Mouse (Mus musculus): ENCODE results near the gene Adh7.

Adh7 gene

GRCm38 (mm10) chr3:138217631-138218264, at the start of gene Adh7:
Gene Adh7, plus strand, starts transcription at chr3:138217760.
- DNase-seq (ENCODE audit: low read depth) = no peak

DNA sequence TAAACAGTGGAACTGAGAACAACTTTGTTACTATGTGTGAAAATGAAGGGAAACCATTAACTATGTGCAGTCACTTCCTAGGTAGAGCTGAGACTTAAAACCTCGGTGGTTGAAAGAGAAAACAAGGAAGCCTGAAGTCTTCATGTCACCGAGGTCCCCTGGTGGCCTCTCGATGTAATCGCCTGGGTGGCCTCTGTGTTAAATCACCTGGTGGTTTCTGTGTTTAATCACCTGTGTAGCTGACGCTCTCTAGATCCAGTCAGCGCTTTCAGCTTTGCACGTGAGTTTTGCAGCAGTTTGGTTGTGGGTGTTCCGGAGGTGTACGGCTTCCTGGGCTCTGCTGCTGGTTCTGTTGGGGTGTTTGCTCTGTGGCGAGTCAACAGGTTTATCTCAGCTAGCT, 44.3 kb upstream of the Adh7 start:
- DNase-seq (ENCODE audit: low read depth) = peak; percentile 13

GRCm38 (mm10) chr3:138175551-138175950, 42.0 kb upstream of the Adh7 start:
- DNase-seq (ENCODE audit: low read depth) = no peak

DNA sequence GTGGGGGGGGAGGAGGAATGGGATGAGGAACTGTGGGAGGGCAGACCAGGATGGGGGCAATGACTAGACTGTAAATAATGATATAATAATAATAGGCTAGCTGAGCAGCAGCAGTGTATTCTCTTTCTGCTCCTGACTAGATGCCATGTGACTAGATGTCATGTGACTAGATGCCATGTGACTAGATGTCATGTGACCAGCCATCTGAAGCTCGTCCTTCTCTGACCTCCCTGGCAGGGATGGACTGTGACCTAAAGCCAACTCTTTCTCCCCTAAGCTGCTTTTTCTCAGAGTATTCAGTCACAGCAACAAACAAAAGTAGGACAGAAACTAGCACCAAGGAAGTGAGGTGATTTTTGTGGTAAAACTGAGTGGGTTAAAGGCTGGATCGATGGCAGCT, 35.5 kb upstream of the Adh7 start:
- no peak for DNase-seq (ENCODE audit: low read depth)

GRCm38 (mm10) chr3:138183371-138183770, 34.2 kb upstream of the Adh7 start:
- no peak for DNase-seq (ENCODE audit: low read depth)

- no peak for DNase-seq (ENCODE audit: low read depth)
Measured at GRCm38 (mm10) chr3:138185290-138185689, 32.3 kb upstream of the Adh7 start.

DNA sequence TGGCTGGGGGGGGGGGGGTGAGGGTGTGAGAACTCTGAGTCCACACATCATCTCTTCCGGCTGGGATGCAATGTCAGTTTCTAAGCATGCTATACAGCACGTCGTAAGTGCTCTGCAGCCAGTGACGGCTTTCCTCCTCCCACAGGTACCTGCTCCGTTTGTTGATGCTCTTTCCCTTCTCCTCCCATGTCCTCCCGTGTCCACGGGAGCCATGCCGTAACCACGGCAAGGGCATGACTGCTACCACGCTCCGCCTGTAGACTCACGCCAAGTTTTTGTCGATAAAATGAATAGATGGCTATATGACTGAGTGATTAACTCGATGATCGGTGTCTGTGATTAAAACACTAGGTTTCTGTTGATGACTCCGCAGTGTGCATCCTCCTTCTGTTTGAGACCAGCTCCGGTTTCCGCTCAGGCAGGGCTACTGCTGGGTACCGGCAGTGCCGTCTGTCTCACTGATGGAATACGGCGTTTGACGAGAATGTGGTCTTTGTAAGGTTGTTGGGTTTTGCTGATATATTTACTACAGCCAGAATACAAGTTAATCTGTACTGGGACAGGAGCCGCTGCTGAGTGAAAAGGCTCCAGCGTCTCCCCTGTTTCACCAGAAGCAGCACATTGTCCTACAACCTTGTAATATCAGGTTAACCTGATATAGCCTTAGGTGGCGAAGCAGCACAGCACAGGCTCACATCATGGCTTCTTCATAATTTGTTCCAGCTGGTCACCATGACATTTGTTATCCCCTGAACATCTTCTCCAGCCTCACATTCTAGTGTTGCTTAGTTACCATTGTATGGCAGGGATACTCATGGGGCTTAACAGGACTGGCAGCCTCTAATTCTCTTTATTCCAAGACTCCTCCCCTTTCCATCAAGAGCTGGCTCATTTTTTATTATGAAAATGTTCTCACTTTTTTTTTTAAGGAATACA, 31.3 kb upstream of the Adh7 start:
- no peak for DNase-seq (ENCODE audit: low read depth)

GRCm38 (mm10) chr3:138192260-138192659, 25.3 kb upstream of the Adh7 start:
- no peak for DNase-seq (ENCODE audit: low read depth)

GRCm38 (mm10) chr3:138193683-138194302, 23.8 kb upstream of the Adh7 start, which contains the start of gene 4930579F01Rik:
Gene 4930579F01Rik, minus strand, starts transcription at chr3:138193825.
- no peak for DNase-seq (ENCODE audit: low read depth)

GRCm38 (mm10) chr3:138197093-138197492, 20.5 kb upstream of the Adh7 start:
- DNase-seq (ENCODE audit: low read depth) = no peak

DNA sequence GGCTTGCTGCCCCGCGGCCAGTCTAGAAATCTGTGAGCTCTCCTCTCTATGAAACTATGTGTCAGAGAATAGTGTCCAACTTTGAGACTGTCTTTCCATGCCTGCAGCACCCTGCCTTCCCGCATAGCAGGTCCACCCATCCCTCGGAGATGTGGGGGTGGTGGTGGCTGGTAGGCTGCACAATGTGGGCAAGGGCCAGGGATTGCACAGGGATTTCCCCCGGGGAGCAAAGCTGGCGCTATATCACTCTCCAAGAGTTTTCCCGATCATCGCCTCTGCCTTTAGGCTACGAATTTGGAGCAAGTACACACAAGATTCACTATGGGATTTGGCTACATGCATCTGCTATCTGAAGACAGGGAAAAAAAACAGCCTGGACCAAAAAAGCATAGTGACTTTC, 20.0 kb upstream of the Adh7 start:
- peak; percentile 2 for DNase-seq (ENCODE audit: low read depth)

DNA sequence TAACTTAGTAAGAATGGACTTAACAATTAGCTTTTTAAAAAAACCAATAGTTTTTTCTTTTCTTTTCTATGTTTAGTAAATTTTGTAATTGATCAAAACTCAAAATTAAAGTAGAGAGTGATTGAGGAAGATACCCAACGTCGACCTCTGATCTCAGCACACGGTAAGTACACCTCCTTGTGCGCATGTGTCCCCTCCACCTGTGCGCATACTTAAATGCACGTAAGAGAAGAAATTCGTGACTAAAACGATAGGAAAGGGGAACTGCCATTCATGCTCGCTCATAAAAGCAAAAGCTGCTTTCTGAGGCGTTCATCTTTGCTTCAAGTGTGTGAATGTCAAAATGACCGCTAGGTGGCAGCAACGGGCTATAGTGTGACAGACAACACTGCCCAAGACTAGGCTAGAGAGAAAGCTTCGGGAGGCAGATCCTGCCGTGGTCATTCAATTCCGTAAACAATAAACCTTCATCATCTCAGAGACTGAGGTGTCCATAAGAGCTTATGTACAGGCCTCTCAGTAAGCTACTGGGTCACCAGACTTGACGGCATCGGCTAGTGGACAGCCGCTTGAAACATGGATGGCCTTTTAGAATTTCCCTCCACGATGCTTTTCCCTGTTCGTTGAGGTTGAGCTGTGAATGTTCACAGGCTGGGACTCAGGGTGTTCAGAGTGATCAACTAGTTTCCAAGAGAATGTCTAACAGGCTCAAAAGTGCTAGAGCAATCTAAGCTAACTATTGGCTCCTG, 19.4 kb upstream of the Adh7 start:
- peak; percentile 85 for DNase-seq (ENCODE audit: low read depth)

DNA sequence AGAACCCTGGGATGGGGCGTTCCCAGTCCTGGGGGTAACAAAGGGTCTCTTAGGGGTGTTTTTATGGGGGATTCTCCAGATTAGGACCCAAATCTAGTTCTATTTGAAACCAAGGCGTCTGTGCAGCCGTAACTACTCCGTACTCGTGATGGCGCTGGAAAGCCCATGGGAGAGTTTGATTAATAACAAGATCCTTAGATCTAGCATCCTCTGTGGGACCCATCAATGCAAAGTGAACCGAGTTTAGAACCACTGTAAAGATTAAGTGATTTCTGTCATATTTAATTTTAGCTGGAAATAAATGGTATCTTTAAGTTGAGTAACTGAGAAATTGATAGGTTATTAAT, 18.9 kb upstream of the Adh7 start:
- DNase-seq (ENCODE audit: low read depth) = no peak

DNA sequence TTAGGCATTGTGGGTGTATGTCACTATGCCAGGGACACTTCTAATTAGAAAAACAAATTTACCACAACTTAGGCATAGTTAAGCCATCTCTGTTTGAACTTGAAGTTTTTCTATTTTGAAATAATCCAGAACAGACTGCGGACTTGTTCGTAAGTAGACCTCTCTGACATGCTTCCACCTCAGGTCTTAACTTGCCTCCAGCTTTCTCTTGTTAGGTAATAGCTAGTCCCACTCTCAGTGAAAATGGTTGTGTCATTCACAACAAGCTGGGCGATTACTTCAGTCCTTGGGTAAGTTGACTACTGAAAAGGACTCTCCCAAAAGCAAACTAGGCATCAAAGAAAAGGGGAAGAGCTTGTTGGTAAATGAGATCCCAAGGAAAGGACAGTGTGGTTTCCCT, 8.7 kb upstream of the Adh7 start:
- DNase-seq (ENCODE audit: low read depth) = no peak

- no peak for DNase-seq (ENCODE audit: low read depth)
Measured at GRCm38 (mm10) chr3:138210432-138211075, 7.0 kb upstream of the Adh7 start.

- no peak for DNase-seq (ENCODE audit: low read depth)
Measured at GRCm38 (mm10) chr3:138212431-138212951, 5.1 kb upstream of the Adh7 start.

DNA sequence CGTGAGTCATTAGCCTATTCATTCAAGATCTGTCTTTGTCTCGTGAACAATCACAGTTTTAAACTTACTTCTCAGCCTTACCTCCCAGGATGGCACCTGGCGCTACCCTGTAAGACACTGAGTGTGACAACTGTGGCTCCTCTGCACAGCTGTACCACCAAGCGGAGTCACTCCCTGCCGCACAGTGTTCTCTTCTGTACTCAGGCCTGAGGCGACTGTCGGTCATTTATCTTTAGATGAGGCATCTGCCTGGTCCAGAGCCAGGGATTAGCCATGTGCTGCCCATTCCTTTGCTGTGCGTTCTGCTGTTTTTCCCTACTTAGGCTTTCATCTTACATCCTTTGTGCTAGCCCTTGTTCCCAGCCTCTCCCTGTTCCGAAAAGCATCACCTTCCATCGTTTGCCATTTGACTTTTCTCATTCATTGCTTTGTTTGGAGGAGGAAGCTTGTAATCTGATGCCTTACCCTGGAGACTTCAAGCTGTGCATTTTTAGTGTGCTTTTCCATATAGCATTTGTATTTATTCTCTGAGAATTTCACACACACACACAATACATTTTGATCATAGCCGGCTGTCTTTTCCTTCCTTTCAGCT, 2.1 kb upstream of the Adh7 start:
- DNase-seq (ENCODE audit: low read depth) = no peak

DNA sequence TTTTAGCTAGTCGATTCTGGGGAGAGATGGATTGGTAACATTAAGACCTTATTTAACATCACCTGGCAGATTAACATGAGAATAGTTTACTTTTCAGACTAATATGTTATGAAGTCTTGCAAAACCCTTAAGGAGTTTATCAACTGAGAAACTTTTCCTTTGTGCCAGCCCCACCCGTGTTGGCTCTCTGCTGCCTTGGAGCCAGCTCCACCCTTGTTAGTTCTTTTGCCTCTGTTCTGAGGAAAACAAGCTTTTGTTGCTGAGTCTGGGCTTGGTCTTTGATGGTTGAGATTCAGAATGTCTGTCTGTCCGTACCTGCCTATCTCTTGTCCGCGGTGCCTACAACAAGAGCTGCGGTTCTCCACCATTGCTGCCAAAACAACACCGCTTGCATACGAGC, 1.5 kb upstream of the Adh7 start:
- DNase-seq (ENCODE audit: low read depth) = no peak

GRCm38 (mm10) chr3:138221116-138221515, 3.6 kb downstream of the Adh7 start:
- no peak for DNase-seq (ENCODE audit: low read depth)

- DNase-seq (ENCODE audit: low read depth) = peak; percentile 8
Measured at GRCm38 (mm10) chr3:138222511-138222910, 5.0 kb downstream of the Adh7 start.

DNA sequence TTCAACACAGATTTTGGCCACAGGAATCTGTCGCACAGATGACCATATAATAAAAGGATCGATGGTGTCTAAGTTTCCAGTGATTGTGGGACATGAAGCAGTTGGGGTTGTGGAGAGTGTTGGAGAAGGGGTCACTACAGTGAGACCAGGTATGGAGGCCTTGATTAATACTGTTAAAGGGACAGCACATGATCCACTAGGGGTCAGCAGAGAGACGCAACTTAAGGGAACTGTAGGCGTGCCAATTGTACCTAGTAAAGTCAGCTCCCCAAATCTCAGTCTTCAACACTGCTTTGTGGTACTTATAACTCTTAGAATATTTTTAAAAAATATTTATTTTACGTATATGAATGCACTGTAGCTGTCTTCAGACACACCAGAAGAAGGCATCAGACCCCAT, 5.4 kb downstream of the Adh7 start:
- peak; percentile 87 for DNase-seq (ENCODE audit: low read depth)
